Mouse (Mus musculus) urinary bladder, postnatal 25 days (tissue): Measurements from ENCODE around the gene Zfp955a.
"Not testable (repeated sequence)": the region's sequence is repeated elsewhere in the genome, so short reads cannot be mapped to it uniquely, and the experiment has no call there.

Experiments
- DNase-seq: peaks from one replicate; pipeline ENCODE4 v3.0.0; 2022; ENCODE audit warnings: low spot score

The Zfp955a gene

DNA sequence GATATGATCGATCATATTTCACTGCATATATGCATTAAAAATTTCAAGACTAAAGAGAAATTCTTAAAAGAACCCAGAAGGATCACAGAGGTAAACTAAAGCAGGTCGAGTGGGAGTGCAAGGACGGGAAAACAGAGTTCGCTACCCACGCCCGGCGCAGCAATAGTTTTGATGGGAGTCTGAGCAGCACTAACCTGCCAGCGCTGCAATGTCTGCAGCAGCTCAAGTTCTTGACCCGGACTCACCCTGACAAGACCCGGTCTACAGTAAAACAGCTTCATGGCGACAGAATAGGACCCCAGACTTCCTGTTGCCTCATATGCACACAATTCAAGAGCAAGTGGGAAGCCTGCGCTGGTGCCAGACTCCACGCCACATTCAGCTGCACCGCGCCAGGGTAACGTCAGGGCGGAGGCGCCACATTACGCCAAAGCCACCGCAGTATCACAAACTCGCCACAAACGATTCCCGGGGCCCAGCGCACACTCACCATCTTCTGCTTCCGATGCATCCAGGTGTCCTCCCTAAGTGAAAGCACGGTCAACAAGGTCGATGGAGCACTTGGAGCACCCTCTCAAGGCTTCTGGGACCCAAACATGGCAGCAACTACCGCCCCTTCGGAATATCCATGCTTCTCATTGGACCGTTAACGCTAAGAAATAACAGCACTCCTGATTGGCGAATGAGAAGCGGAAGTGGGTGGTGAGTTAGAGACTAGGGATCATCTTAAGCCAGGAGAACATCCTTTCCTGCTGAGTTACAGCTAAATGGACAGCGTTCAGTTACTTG lies at the start of gene Zfp955a:
TSS of gene Zfp955a (minus strand) at position 616 of the 789 bp plus-strand sequence.
- DNase-seq = not testable (repeated sequence)

- DNase-seq = not testable (repeated sequence)
Measured at GRCm38 (mm10) chr17:33289876-33290149, 34.9 kb upstream of the Zfp955a start.

DNA sequence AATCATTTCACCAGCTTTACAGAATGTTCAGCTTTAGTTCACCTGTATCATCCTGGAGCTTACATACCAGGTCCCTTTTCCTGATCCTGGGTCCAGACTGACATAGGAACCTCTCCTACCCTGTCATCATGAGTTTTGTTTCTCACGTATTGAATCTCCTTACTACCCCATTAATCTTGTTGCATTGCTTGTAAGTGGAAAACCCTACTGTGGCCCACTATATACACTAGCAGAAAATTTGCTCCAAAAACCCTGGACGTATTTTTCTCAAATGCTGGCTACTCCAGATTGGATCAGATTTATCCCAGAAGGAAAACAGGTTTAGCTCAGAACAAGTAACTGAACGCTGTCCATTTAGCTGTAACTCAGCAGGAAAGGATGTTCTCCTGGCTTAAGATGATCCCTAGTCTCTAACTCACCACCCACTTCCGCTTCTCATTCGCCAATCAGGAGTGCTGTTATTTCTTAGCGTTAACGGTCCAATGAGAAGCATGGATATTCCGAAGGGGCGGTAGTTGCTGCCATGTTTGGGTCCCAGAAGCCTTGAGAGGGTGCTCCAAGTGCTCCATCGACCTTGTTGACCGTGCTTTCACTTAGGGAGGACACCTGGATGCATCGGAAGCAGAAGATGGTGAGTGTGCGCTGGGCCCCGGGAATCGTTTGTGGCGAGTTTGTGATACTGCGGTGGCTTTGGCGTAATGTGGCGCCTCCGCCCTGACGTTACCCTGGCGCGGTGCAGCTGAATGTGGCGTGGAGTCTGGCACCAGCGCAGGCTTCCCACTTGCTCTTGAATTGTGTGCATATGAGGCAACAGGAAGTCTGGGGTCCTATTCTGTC lies 34.3 kb upstream of the Zfp955a start, which contains the start of gene Zfp955b:
TSS of gene Zfp955b (plus strand) at position 506 of the 837 bp plus-strand sequence.
- not testable (repeated sequence) for DNase-seq

DNA sequence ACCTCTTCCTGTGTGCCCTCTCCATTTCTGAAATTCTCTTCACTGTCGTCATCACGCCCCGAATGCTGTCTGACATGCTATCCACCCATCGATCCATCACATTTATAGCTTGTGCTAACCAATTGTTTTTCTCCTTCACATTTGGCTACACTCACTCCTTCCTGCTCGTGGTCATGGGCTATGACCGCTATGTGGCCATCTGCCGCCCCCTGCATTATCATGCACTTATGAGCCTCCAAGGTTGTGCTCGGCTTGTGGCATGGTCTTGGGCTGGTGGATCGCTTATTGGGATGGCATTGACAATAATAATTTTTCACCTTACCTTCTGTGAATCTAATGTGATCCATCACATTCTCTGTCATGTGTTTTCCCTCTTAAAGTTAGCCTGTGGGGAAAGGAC lies 14.0 kb upstream of the Zfp955a start:
- DNase-seq = no peak

GRCm38 (mm10) chr17:33264376-33264775 lies 9.4 kb upstream of the Zfp955a start, which contains the start of gene Olfr63:
Olfr63 (plus strand) TSS chr17:33264676.
- no peak for DNase-seq

- not testable (repeated sequence) for DNase-seq
Measured at GRCm38 (mm10) chr17:33255319-33255657, 343 bp upstream of the Zfp955a start.

DNA sequence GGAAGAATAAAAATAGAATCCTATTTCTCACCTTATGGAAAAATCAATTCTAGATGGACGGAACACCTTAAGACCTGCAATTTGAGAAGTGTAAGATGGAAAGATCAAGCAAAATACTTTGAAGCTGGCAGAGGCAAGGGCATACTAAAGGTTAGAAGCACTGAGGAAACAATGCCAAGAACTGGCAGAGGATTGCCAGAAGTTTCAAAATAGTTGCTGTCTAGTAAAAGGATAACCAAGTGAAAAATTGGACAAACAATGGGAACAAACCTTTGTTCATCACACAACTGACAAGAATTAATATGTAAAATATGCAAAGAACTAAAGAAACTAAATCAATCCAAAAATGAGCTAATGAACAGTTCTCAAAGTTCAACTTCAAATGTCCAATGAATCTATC lies 18.3 kb downstream of the Zfp955a start:
- DNase-seq = not testable (repeated sequence)

- DNase-seq = no peak
Measured at GRCm38 (mm10) chr17:33221590-33221989, 33.4 kb downstream of the Zfp955a start, which contains the start of gene Olfr1564. Olfr1564 (minus strand) TSS chr17:33221690.

GRCm38 (mm10) chr17:33191002-33191401 lies 63.9 kb downstream of the Zfp955a start, which contains the start of gene Olfr239:
Olfr239 (plus strand) TSS chr17:33191302.
- not testable (repeated sequence) for DNase-seq
